Mouse (Mus musculus) CH12.LX (cell line): ENCODE measurements around the gene Kynu. TPM values are rescaled to one million over a fixed set of nuclear protein-coding genes. Genes with fewer than 3 reads are reported as not detected.

Experiments
- DNase-seq: peaks from one replicate; pipeline ENCODE4 v3.0.0-alpha.2; 2013; ENCODE audit errors: extremely low read depth
- H3K27ac ChIP-seq: 2 replicates; pipeline ENCODE4 v1.5.1; 2012; ENCODE audit warnings: low read depth, mild to moderate bottlenecking, control low read depth, moderate library complexity; ENCODE audit not compliant: insufficient read depth
- H3K27me3 ChIP-seq: replicated peaks from 2 replicates; pipeline ENCODE3; 2012; ENCODE audit warnings: inconsistent platforms
- H3K36me3 ChIP-seq, 2 experiments: replicated peaks in 1 of 2; 2 replicates each; pipeline versions ENCODE3 to v1.6.1; 2012; ENCODE audit warnings: inconsistent platforms in 1 of 2, low read length in 1 of 2, mild to moderate bottlenecking in 1 of 2, mixed read lengths in 1 of 2, moderate library complexity in 1 of 2; ENCODE audit not compliant: control insufficient read depth in 1 of 2, insufficient read depth in 1 of 2
- H3K4me1 ChIP-seq, 2 experiments: 2 replicates each; pipeline ENCODE4 v1.6.1; 2012; ENCODE audit warnings: inconsistent platforms in 1 of 2, moderate library complexity in 1 of 2; ENCODE audit not compliant: insufficient read depth in 2 of 2, control insufficient read depth in 1 of 2
- H3K4me2 ChIP-seq: 2 replicates; pipeline ENCODE4 v1.6.1; 2012; ENCODE audit warnings: low read depth, mild to moderate bottlenecking, control low read depth; ENCODE audit not compliant: poor library complexity, insufficient read depth, severe bottlenecking
- H3K4me3 ChIP-seq, 3 experiments: fragments of 150-350 bp in 1 of 3; sonication (generic) in 1 of 3; replicated peaks in 1 of 3; 2 replicates each; pipeline versions ENCODE3 to v1.5.1; 2011 to 2012; ENCODE audit warnings: low read depth in 2 of 3, low read length in 2 of 3, mild to moderate bottlenecking in 2 of 3, moderate library complexity in 2 of 3, control low read depth in 1 of 3, improper control_type of control experiment in 1 of 3, inconsistent platforms in 1 of 3, mixed read lengths in 1 of 3; ENCODE audit not compliant: poor library complexity in 1 of 3
- H3K79me2 ChIP-seq: replicated peaks from 2 replicates; pipeline ENCODE4 v1.6.1; 2012; ENCODE audit warnings: mild to moderate bottlenecking, moderate library complexity; ENCODE audit not compliant: control insufficient read depth, poor library complexity, insufficient read depth, severe bottlenecking; ENCODE audit errors: extremely low read depth
- H3K9ac ChIP-seq: 2 replicates; pipeline ENCODE4 v1.6.1; 2012; ENCODE audit warnings: low read depth, mild to moderate bottlenecking, control low read depth, moderate library complexity; ENCODE audit not compliant: insufficient read depth
- H3K9me3 ChIP-seq: replicated peaks from 2 replicates; pipeline ENCODE3; 2012; ENCODE audit warnings: low read length, inconsistent platforms, mixed read lengths
- BHLHE40 ChIP-seq: IDR thresholded peaks from 2 replicates; pipeline ENCODE4 v1.6.1; 2011; ENCODE audit warnings: mild to moderate bottlenecking, low read depth, low read length, improper control_type of control experiment
- CHD2 ChIP-seq: IDR thresholded peaks from 2 replicates; pipeline ENCODE4 v1.6.1; 2011; ENCODE audit warnings: low read length, improper control_type of control experiment
- CTCF ChIP-seq, 2 experiments: IDR thresholded peaks in 1 of 2; conservative IDR thresholded peaks in 1 of 2; 2 replicates each; pipeline ENCODE4 v1.5.1; 2011 to 2012; ENCODE audit warnings: low read depth in 2 of 2, low read length in 2 of 2, improper control_type of control experiment in 1 of 2, inconsistent platforms in 1 of 2, mild to moderate bottlenecking in 1 of 2, moderate library complexity in 1 of 2
- ELF1 ChIP-seq: IDR thresholded peaks from 2 replicates; pipeline ENCODE4 v1.6.1; 2014; ENCODE audit warnings: low read depth, mild to moderate bottlenecking, inconsistent platforms, low read length, improper control_type of control experiment
- EP300 ChIP-seq: IDR thresholded peaks from 2 replicates; pipeline ENCODE4 v1.6.1; 2011; ENCODE audit warnings: low read length, improper control_type of control experiment
- ETS1 ChIP-seq: conservative IDR thresholded peaks from 2 replicates; pipeline ENCODE4 v1.6.1; 2012; ENCODE audit warnings: low read depth, mild to moderate bottlenecking, inconsistent platforms, low read length, improper control_type of control experiment, moderate library complexity
- HCFC1 ChIP-seq: IDR thresholded peaks from 2 replicates; pipeline ENCODE4 v1.6.1; 2012; ENCODE audit warnings: low read depth, mild to moderate bottlenecking, inconsistent platforms, low read length, improper control_type of control experiment
- IRF4 ChIP-seq: IDR thresholded peaks from 2 replicates; pipeline ENCODE4 v1.6.1; 2014; ENCODE audit warnings: low read depth, mild to moderate bottlenecking, inconsistent platforms, low read length, improper control_type of control experiment
- JUN ChIP-seq: IDR thresholded peaks from 2 replicates; pipeline ENCODE4 v1.6.1; 2011; ENCODE audit warnings: low read depth, mild to moderate bottlenecking, low read length, improper control_type of control experiment, moderate library complexity; ENCODE audit not compliant: insufficient read depth
- JUND ChIP-seq: conservative IDR thresholded peaks from 2 replicates; pipeline ENCODE4 v1.6.1; 2011; ENCODE audit warnings: low read depth, low read length, improper control_type of control experiment
- KAT2A ChIP-seq: IDR thresholded peaks from 2 replicates; pipeline ENCODE4 v1.6.1; 2012; ENCODE audit warnings: low read length, improper control_type of control experiment, inconsistent platforms; ENCODE audit not compliant: insufficient replicate concordance
- MAFK ChIP-seq: IDR thresholded peaks from 2 replicates; pipeline ENCODE4 v1.6.1; 2011; ENCODE audit warnings: low read length, improper control_type of control experiment; ENCODE audit not compliant: insufficient replicate concordance
- MAX ChIP-seq: IDR thresholded peaks from 2 replicates; pipeline ENCODE4 v1.6.1; 2011; ENCODE audit warnings: low read length, improper control_type of control experiment
- MAZ ChIP-seq: IDR thresholded peaks from 2 replicates; pipeline ENCODE4 v1.6.1; 2012; ENCODE audit warnings: low read depth, mild to moderate bottlenecking, inconsistent platforms, low read length, improper control_type of control experiment, moderate library complexity
- MEF2A ChIP-seq: IDR thresholded peaks from 2 replicates; pipeline ENCODE4 v1.6.1; 2014; ENCODE audit warnings: low read depth, mild to moderate bottlenecking, inconsistent platforms, low read length, improper control_type of control experiment, borderline replicate concordance
- MXI1 ChIP-seq: IDR thresholded peaks from 2 replicates; pipeline ENCODE4 v1.6.1; 2011; ENCODE audit warnings: mild to moderate bottlenecking, low read depth, low read length, improper control_type of control experiment
- MYC ChIP-seq: IDR thresholded peaks from 2 replicates; pipeline ENCODE4 v1.6.1; 2011; ENCODE audit warnings: low read depth, mild to moderate bottlenecking, improper control_type of control experiment, low read length
- NELFE ChIP-seq: IDR thresholded peaks from 2 replicates; pipeline ENCODE4 v1.6.1; 2011; ENCODE audit warnings: low read depth, low read length, improper control_type of control experiment
- NRF1 ChIP-seq: IDR thresholded peaks from 2 replicates; pipeline ENCODE4 v1.6.1; 2014; ENCODE audit warnings: low read depth, mild to moderate bottlenecking, inconsistent platforms, low read length, improper control_type of control experiment, moderate library complexity
- POLR2A ChIP-seq: IDR thresholded peaks from 2 replicates; pipeline ENCODE4 v1.6.1; 2011; ENCODE audit warnings: low read depth, mild to moderate bottlenecking, improper control_type of control experiment, low read length
- POLR2AphosphoS2 ChIP-seq: IDR thresholded peaks from 2 replicates; pipeline ENCODE4 v1.6.1; 2011; ENCODE audit warnings: low read depth, low read length, improper control_type of control experiment
- RAD21 ChIP-seq: IDR thresholded peaks from 2 replicates; pipeline ENCODE4 v1.6.1; 2011; ENCODE audit warnings: low read depth, mild to moderate bottlenecking, low read length, improper control_type of control experiment, moderate library complexity
- RCOR1 ChIP-seq: conservative IDR thresholded peaks from 2 replicates; pipeline ENCODE4 v1.6.1; 2012; ENCODE audit warnings: low read depth, mild to moderate bottlenecking, inconsistent platforms, low read length, improper control_type of control experiment
- SMC3 ChIP-seq: IDR thresholded peaks from 2 replicates; pipeline ENCODE4 v1.6.1; 2011; ENCODE audit warnings: low read depth, low read length, improper control_type of control experiment
- TBP ChIP-seq: conservative IDR thresholded peaks from 2 replicates; pipeline ENCODE4 v1.6.1; 2011; ENCODE audit warnings: low read depth, low read length, improper control_type of control experiment
- TCF12 ChIP-seq: IDR thresholded peaks from 2 replicates; pipeline ENCODE4 v1.6.1; 2014; ENCODE audit warnings: low read depth, mild to moderate bottlenecking, inconsistent platforms, low read length, improper control_type of control experiment
- USF1 ChIP-seq: IDR thresholded peaks from 2 replicates; pipeline ENCODE4 v1.6.1; 2014; ENCODE audit warnings: low read depth, mild to moderate bottlenecking, inconsistent platforms, low read length, improper control_type of control experiment
- ZMIZ1 ChIP-seq: IDR thresholded peaks from 2 replicates; pipeline ENCODE4 v1.6.1; 2012; ENCODE audit warnings: low read depth, mild to moderate bottlenecking, inconsistent platforms, low read length, improper control_type of control experiment
- ZNF384 ChIP-seq: IDR thresholded peaks from 2 replicates; pipeline ENCODE4 v1.6.1; 2012; ENCODE audit warnings: low read depth, low read length, improper control_type of control experiment, inconsistent platforms
- dilution Hi-C: fragments of 300-500 bp; cut with MboI; formaldehyde crosslinking; loops from 2 replicates; pipeline ENCODE4 v1.14.3; 2020; ENCODE audit warnings: low sequenced_read_pairs; ENCODE audit not compliant: extremely low pct_unique_long_range_greater_than_20kb, extremely low pct_ligation_motif_present
- in situ Hi-C: fragments of 300-500 bp; cut with MboI; formaldehyde crosslinking; loops from 3 replicates; pipeline ENCODE4 v1.14.3; 2019; ENCODE audit warnings: low sequenced_read_pairs, low pct_ligation_motif_present, low pct_unique_long_range_greater_than_20kb, mixed read lengths
- polyA plus RNA-seq: library from polyadenylated mRNA; unstranded; fragments of >175 nt; gene quantifications from 2 replicates; pipeline ENCODE4 v1.2.1, GENCODE M21; 2012; ENCODE audit warnings: low read depth; ENCODE audit not compliant: insufficient read length
- total RNA-seq, 2 experiments: library from RNA; depleted of rRNA; stranded (reverse); fragments of 300-350 nt in 1 of 2; fragments of >200 nt in 1 of 2; gene quantifications; 2 replicates each; pipeline ENCODE4 v1.2.3; 2012 to 2014

Gene Kynu
- total RNA-seq (2012; rRNA removed) (31.2 and 42.4 TPM in 2 replicates), total RNA-seq (2014; rRNA removed) (106 and 119 TPM in 2 replicates), polyA plus RNA-seq (77.6 and 88.1 TPM in 2 replicates)

GRCm38 (mm10) chr2:43555062-43555888 is at the start of gene Kynu:
TSS of gene Kynu (plus strand) at chr2:43555329.
- TF ChIP-seq CTCF (conservative IDR thresholded peaks at IDR 0.05 in 1 of 2, IDR thresholded peaks at IDR 0.05 in 1 of 2; ENCODE audit: low read depth in 2 of 2, low read length in 2 of 2) (peak in 1 of 2 experiments; percentile 50; a peak in 2 of 4 replicates), POLR2A (peak; percentile 72), TCF12 (peak; percentile 68; the same call in 1 of the 2 replicates), JUND (no peak), NELFE (peak; percentile 86), NRF1 (no peak), EP300 (peak; percentile 85), JUN (no peak), ZNF384 (peak; percentile 86), MAFK (0 out of 2 replicates have a peak, but pooled peaks have one; percentile 48), MEF2A (peak; percentile 92), MAX (peak; percentile 59), MXI1 (peak; percentile 65; the same call in 1 of the 2 replicates), POLR2AphosphoS2 (no peak), RCOR1 (peak; percentile 10), CHD2 (peak; percentile 77), BHLHE40 (peak; percentile 41), SMC3 (peak; percentile 47), ETS1 (peak; percentile 77), ZMIZ1 (peak; percentile 70; the same call in 1 of the 2 replicates), HCFC1 (no peak), IRF4 (peak; percentile 94), RAD21 (peak; percentile 55), KAT2A (no peak), TBP (peak; percentile 92), MYC (0 out of 2 replicates have a peak, but pooled peaks have one; percentile 28), ELF1 (peak; percentile 39; the same call in 1 of the 2 replicates), MAZ (0 out of 2 replicates have a peak, but pooled peaks have one; percentile 40), USF1 (no peak)
- TF ChIP-seq, all 38 proteins: peak for 22
- dilution Hi-C loops (no loop called here), in situ Hi-C loops (no loop called here)
- Histone ChIP-seq H3K27me3 (no peaks in the 10 kb centered on the region), H3K9me3 (no peaks in the 10 kb centered on the region), H3K9ac (peak within 1 kb of the TSS; percentile 68), H3K4me3 (peak within 1 kb of the TSS; percentile 59 to 78 (median 71)), H3K4me1 (peaks cover 10 to 24% of the 10 kb centered on the region in 2 experiments), H3K4me2 (peak within 1 kb of the TSS; percentile 90), H3K79me2 (peaks cover 14% of the 10 kb centered on the region), H3K36me3 (peaks cover 0 to 6% of the 10 kb centered on the region in 2 experiments), H3K27ac (peak within 1 kb of the TSS; percentile 88)
- DNase-seq: peak; percentile 93
